Mouse (Mus musculus): ENCODE results near the gene Wdr46.

The Wdr46 gene

DNA sequence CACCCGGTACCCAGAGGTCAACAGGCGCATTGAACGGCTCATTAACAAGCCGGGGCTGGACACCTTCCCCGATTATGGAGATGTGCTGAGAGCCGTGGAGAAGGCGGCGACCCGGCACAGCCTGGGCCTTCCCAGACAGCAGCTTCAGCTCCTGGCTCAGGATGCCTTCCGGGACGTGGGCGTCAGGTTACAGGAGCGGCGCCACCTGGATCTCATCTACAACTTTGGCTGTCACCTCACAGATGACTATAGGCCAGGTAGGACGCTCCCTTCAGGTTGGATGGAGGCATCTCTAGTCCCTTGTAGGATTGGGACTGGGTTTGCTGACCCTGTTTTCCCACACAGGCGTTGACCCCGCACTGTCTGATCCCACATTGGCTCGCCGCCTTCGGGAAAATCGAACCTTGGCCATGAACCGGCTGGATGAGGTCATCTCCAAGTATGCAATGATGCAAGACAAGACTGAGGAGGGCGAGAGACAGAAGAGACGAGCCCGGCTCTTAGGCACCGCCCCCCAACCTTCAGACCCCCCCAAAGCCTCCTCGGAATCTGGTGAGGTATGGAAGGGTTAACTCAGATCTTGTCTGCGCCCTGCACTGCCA lies 28.5 kb upstream of the Wdr46 start:
- DNase-seq = no peak

DNA sequence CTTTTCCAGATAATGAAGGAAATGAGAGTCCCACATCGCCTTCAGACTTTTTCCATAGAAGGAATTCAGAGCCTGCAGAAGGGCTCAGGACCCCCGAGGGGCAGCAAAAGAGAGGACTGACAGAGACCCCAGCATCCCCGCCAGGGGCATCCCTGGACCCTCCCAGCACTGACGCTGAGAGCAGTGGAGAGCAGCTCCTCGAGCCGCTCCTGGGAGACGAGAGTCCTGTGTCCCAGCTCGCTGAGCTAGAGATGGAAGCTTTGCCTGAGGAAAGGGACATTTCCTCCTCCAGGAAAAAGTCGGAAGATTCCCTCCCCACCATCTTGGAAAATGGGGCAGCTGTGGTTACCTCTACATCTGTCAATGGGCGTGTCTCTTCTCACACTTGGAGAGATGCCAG lies 27.2 kb upstream of the Wdr46 start:
- DNase-seq = no peak

DNA sequence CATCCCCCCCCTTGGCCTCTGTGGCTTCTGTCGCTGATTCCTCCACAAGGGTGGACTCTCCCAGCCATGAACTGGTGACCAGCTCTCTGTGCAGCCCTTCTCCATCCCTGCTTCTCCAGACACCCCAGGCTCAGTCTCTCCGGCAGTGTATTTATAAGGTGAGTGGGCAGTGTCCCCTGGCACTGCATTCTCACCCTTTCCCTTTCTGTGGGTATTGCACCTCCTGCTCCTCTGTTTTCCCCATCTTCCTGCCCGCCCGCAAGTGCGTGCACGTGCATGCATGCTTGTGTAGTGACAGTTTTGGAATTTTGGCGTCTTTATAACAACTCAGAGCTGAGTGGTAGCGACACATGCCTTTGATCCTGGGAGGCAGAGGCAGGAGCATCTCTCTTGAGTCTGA lies 26.6 kb upstream of the Wdr46 start:
- DNase-seq = no peak

DNA sequence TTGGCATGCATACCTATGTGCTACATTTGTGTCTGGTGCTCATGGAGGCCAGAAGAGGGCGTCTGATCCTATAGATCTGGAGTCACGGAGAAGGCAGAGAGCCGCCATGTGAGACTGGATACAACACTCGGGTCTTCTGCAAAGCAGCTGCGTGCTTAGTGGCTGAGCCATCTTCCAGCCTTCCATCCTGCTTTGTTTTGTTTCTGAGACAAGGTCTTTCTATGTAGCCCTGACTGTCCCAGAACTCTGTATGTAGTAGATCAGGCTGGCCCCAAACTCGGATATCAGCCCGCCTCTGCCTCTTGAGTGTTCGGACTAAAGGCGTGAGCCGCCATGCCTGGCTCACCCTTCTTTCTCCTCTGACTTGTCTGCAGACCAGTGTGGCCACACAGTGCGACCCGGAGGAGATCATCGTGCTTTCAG lies 25.5 kb upstream of the Wdr46 start:
- no peak for DNase-seq

DNA sequence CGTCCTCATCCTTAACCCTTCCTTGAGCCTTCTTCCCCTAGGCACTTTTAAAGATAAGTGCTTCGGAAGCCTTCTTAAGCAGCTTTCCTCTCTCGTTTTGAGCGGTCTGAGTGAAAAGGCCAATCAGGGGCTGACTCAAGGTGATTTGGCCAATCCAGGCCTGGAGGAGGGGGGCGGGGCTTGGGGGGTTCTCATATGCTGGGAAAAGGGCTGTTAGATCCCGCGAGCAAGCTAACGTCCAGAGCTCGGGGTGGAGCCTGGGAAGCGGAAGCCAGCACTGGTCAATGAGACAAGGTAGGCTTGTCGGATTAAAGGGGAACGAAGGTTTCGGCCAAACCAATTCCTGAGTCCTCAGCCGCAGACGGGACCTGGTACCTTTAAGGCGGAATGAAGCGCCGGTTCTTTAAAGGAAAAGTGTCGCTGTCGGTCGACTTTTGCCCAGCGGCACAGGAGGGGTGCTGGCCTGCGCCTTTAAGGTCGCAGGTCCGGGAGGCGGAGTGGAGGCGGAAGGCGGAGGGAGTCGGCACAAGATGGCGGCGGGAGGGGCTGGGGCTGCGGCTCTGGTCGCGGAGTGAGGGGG lies 24.7 kb upstream of the Wdr46 start, which contains the start of the genes Tapbp and Zbtb22:
Gene Tapbp, plus strand, starts transcription at position 229 of the 580 bp plus-strand sequence.
Gene Zbtb22, plus strand, starts transcription at position 234 of the 580 bp plus-strand sequence.
- peak; percentile 98 for DNase-seq

DNA sequence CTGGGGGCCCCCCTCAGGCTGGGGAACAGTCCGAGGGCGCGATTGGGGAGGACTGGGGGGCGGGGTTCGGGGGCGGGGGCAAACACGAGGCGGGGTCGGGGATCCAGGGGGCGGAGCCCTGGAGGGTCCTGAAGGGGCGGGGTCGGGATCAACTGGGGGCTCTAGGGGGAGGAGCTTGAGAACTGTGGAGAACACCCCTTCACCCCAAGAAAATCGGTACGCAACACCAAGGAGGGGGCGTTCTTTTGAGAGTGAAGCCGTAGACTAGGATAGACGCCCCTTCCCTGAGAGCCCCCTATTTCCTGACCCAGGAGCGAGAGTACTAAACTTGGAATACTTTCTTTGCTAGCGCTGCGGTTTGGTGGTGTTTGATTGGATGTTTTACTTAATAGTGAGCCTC lies 24.2 kb upstream of the Wdr46 start:
- DNase-seq = no peak

DNA sequence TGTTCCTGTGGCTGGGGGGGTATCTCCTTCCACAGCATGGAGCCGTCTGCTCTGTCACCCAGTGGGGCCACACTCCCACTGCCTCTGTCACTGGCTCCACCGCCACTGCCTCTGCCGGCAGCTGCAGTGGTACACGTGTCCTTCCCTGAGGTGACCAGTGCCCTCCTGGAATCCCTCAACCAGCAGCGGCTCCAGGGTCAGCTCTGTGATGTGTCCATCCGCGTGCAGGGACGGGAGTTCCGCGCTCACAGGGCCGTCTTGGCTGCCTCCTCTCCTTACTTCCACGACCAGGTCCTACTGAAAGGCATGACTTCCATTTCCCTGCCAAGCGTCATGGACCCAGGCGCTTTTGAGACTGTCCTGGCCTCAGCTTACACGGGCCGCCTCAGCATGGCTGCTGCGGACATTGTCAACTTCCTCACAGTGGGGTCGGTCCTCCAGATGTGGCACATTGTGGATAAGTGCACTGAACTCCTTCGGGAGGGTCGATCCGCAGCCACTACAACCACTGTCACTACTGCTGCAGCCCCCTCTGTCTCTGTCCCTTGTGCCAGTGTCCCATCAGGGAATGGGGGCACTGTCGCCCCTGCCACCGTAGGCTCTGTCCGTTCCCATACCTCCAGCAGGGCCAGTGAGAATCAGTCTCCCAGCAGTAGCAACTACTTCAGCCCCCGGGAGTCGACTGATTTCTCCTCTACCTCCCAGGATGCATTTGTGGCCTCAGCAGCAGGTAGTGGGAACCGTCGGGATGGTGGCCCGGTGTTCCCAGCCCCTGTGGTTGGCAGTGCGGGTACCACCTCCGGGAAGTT lies 23.4 kb upstream of the Wdr46 start:
- DNase-seq = no peak

DNA sequence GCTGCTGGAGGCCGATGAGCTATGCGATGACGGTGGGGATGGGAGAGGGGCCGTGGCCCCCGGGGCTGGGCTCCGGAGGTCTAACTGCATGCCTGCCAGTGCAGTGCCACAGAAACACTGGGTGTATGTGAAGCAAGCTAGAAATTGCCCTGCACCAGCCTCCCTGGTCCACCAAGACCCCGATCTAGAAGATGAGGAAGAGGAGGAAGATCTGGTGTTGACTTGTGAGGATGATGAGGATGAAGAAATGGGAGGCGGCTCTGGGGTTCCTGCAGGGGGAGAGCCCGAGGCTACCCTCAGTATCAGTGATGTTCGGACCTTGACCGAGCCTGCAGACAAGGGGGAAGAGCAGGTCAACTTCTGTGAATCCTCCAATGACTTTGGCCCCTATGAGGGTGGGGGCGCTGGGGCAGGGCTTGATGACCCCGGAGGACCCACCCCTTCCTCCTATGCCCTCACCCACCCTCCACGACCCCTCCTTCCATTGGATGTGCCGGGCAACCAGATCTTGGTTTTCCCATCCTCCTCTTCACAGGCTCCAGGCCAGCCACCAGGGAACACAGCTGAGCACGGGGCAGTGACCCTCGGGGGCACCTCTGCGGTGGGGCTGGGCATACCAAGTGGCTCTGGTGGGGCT lies 22.7 kb upstream of the Wdr46 start:
- DNase-seq = no peak

DNA sequence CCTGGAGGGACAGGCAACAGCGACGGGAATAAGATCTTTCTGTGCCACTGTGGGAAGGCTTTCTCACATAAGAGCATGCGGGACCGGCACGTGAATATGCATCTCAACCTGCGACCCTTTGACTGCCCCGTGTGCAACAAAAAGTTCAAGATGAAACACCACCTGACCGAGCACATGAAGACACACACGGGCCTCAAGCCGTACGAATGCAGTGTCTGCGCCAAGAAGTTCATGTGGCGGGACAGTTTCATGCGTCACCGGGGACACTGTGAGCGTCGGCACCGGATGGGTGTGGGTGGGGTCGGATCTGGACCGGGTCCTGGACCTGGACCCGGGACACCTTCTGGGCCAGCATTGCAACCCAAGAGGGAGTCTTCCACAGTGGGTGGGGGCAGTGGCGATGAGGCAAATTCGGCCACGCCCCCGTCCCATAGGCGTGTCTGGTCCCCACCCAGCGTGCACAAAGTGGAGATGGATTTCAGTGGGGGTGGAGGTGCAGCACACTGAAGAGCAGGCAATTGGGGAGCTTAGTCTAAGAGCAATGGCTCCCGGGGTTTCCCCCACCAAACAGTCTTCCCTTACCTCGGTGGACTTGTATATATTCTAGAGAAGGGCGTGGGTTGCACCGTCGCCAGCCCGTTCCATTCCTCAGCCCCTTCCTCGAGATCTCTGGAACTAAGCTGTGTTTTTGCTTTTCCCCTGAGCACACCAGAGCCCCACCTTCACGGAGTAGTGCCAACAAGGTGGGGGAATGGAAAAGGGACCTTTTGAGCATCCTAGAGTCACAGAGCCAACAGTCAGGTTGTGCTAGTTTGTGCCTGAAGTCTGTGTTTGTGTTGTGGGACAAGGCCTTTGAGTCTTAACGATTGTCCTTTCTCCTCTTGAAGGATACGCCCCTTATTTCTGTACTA lies 21.9 kb upstream of the Wdr46 start:
- DNase-seq = no peak

DNA sequence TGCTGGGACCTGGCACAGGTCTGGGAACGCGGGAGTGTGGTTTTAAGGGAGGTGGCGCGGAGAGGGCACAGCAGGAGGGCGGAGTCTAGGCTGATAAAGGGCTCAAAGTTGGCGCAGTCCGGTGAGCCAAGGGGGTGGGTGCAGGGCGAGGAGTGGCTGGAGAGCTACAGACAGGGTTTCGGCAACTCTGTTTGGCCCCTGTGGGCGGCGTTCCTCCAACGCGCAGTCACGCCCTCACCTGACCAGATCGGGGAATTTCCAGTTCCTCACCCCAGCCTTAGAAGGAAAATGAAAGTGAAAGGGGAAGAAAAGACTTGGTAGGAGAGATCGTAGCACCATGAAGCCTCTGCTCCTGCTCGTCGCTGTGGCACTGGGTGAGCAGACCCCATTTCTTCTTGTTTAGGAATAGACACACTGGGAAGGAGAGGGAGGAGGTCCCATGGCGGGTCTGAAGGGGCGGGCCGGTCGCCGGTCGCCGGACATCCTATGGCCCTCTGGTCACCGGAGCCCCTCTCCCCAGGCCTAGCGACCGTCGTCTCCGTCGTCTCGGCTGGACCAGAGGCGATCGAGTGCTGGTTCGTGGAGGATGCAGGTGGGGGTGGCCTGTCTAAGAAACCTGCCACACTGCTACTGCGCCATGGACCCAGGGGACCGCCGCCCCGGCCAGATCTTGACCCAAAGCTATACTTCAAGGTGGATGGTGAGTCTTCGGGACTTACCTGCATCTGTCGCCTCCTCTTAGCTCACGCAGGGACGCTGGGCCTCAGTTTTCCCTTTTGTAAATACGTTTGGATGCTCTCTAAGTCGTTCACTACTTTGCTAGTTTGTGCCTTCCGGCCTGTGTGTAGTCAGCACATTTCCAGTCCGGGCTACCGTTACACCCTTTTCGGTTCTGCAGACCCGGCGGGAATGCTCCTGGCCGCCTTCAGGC lies 20.8 kb upstream of the Wdr46 start:
- peak; percentile 93 for DNase-seq

DNA sequence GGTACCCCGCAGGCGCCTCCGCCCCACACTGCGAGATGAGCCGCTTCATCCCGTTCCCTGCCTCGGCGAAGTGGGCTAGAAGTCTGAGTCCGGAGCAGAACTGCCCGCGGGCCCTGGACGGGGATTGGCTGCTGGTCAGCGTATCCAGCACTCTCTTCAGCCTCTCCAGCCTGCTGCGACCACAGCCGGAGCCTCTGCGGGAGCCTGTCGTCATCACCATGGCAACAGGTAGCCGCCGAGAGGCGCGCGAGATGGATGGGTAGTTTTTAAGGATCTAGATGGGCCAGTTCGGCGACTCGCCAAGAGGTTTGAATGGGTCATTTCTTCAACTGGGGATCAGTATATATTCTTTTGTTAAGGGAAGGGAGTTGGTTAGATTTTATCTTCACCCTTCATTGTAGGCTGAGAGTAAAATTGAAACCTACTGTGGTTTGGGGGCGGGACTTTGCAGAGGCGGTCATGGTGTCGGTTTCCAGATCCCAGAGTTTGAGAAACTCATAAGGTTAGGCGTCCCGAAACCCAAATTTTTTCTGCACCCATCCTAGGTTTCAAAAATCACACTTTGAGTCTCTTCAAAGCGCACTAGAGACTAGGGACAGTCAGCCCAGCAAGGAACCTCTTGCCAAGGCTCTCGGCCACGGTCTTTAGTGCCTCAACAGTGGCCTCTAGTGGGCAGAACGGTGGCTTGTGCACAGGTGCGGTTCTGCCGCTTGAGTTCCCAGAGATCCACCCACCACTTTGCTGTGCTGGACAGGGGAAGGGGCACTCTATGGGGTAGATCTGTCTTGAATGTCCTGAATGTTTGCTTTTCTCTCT lies 20.0 kb upstream of the Wdr46 start:
- peak; percentile 91 for DNase-seq

DNA sequence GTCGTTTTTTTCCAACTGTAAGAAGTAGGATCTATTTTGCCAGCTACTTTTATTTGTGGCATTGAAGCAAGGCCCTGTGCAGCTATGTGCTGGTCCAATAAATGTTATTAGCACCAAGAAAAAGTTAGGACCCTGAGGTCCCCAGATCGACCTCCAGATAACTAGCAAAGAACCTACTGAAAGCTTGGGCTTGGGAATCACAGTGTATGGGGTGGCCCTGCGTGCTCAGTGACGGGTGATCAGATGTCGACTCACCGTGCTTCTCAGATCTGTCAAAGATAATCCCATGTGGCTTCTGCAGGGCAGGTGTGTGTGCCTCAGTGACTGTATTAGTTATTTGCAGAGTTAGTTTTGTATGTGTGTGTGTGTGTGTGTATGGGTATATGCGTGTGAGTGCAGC lies 19.1 kb upstream of the Wdr46 start:
- no peak for DNase-seq

DNA sequence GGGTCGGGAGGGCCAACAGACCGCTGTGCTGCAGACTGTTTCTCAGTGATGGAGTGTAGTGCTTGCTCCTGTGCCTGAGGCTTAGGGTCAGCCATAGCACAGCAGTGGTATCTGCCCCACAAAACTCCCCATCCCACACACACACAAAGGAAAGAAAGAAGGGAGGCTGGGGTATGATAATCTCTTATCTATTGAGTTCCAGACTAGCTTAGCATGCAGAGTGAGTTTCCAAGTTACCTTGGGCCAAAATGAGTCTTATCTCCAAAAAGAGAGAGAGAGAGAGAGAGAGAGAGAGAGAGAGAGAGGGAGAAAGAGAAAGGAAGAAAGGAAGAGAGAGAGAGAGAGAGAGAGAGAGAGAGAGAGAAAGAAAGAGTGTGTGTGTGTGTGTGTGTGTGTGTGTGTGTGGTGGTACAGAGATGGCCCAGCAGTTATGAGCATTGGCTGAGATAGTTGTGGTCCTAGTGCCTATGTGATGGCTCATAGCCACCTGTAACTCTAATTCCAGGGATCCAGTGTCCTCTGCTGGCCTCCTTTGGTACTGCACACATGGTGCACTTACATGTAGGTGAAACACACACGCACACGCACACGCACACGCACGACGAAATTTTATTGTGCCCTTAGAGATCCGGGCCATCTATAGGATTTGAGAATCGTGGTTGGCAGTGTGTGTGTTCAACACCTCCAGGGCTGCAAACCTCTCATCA lies 15.7 kb upstream of the Wdr46 start:
- DNase-seq = peak; percentile 61

DNA sequence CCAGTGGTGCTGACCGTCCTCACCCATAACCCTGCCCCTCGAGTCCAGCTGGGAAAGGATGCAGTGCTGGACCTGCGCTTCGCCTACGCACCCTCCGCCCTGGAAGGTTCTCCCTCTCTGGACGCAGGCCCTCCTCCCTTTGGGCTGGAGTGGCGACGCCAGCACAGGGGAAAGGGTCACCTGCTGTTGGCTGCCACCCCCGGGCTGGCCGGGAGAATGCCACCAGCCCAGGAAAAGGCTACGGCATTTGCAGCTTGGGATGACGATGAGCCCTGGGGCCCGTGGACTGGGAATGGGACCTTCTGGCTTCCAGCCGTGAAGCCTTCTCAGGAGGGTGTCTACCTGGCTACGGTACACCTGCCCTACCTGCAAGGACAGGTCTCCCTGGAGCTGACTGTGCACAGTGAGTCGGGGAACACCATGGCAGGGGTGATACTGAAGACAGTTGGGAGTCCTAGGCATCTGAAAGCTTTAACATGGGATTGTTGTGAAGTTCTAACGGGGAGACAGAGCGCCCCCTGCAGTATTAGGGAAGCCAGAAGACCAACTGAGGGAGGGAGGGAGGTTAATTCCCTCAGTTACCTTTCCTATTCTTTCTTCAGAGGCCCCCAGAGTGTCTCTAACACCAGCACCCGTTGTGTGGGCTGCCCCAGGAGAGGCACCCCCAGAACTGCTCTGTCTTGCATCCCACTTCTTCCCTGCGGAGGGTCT lies 14.9 kb upstream of the Wdr46 start:
- DNase-seq = no peak

DNA sequence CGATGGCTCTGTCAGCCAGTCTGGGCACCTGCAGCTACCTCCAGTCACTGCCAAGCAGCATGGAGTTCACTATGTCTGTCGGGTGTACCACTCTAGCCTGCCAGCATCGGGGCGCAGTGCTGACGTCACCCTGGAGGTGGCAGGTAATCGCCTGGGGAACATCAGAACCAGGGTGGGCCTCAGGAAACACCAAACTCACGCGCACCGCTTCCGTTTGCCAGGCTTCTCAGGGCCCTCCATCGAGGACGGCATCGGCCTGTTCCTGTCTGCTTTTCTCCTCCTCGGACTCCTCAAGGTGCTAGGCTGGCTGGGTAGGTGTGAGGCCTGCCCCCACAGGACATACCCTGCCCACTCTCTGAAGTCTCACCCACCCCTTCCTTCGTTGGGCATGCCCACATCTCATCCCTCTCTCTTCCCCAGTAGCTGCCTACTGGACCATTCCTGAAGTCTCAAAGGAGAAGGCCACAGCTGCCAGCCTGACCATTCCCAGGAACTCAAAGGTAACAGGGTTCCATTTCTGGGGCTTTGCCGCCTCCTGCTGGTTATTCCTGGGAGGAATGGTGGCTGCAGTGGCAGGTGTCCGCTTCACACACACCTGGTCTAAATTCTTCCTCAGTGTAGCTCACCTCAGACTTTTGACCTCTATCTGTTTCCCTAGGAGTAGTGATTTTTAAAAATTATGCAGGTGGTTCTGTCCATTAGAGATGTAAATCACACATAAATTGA lies 14.1 kb upstream of the Wdr46 start:
- DNase-seq = no peak

DNA sequence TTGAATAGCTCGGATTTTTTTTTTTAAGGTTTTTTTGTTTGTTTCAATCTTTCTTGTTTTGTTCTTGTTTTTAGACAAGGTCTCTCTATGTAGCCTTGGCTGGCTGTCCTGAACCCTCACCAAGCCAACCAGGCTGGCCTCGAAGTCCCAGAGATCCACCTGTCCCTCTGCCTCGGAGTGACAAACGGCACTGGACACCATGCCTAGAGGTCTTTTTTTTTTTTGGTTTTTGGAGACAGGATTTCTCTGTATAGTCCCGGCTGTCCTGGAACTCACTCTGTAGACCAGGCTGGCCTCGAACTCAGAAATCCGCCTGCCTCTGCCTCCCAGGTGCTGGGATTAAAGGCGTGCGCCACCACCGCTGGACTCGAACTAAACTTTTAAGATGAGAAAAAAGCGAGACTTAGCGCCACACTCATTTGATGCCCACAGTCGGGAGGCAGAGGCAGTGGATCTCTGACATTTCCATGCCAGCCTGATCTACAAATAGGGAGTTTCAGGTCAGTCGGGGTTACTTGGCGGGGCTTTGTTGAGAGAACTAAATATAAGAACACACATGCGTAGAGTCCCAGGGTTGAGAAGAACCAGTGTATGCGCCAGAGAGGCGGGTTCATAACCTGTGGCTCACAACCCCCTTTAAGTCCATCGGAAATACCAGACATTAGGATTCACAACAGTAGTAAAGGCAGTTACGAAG lies 12.1 kb upstream of the Wdr46 start:
- no peak for DNase-seq

DNA sequence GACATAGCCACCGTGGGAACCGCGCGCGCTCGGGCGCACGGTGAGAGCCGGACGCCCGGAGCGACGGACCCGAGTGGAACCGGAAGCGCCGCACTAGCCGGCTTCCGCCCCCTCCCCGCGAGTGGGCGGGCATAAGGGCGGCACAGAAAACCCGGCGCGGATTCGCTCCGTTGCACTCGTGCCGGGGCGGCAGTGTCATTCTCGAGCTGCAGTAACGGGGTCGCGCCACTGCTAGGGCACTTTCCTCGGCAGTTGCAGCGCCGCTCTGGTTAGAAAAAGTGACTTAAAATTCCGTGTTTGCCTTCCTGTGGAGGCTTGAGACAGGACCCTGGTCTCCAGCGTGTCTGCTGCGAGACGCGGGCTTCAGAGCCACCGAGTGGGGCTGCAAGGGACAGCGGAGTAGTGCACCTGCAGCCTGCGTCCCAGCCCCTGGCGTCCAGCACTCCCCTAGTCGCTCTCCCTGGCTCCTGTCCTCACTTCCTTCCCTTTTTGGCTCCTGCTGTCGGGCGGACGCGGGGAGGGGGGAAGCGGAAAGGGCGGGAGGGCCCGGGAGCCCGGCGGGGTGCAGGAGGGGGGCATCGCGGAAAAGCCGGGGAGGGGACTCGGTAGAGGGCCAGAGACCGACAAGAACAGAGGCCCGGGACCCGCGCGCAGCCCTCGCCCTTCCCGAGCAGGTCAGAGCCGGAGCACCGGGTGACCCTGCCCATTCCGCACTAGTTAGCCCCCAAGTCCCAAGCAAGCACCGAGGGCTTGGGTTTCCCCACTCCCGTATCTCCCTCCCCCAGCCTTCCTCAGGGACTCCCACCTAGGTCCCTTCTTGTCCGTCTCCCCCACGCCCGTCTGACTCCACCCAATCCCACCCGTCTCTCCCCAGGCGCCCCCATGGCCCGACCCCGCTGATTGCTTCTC lies 10.8 kb upstream of the Wdr46 start, which contains the start of gene Rgl2:
Gene Rgl2, plus strand, starts transcription at position 173 of the 909 bp plus-strand sequence.
- DNase-seq = peak; percentile 97
